Mouse (Mus musculus) heart, embryonic 16.5 days (tissue): Measurements from ENCODE around the gene Mup2. TPM values are rescaled to one million over a fixed set of nuclear protein-coding genes. Genes with fewer than 3 reads are reported as not detected.
"Not testable (repeated sequence)": the region's sequence is repeated elsewhere in the genome, so short reads cannot be mapped to it uniquely, and the experiment has no call there.

Source experiments
- ATAC-seq: fragments of 200-750 bp; cut with Nextera tagmentation; replicated peaks from 2 replicates; pipeline ENCODE4 v1.8.0; 2017; ENCODE audit warnings: moderate number of reproducible peaks; ENCODE audit not compliant: insufficient read depth, low FRiP score; ENCODE audit errors: extremely low read depth
- H3K27ac ChIP-seq: fragments of 300-500 bp; sonication (generic); 2 replicates; pipeline ENCODE4 v1.5.1; 2014; ENCODE audit warnings: mild to moderate bottlenecking, low read length, control low read depth, moderate library complexity
- H3K27me3 ChIP-seq: fragments of 300-500 bp; sonication (generic); 2 replicates; pipeline ENCODE4 v1.6.1; 2014; ENCODE audit warnings: low read length, mixed read lengths; ENCODE audit not compliant: control insufficient read depth, insufficient read depth
- H3K36me3 ChIP-seq: fragments of 300-500 bp; sonication (generic); 2 replicates; pipeline ENCODE4 v1.6.1; 2014; ENCODE audit not compliant: control insufficient read depth, insufficient read depth
- H3K4me1 ChIP-seq: fragments of 300-500 bp; sonication (generic); 2 replicates; pipeline ENCODE4 v1.6.1; 2014; ENCODE audit warnings: low read length, mixed read lengths; ENCODE audit not compliant: control insufficient read depth, insufficient read depth
- H3K4me2 ChIP-seq: fragments of 300-500 bp; sonication (generic); 2 replicates; pipeline ENCODE4 v1.6.1; 2014; ENCODE audit warnings: low read depth, mild to moderate bottlenecking, control low read depth, low read length
- H3K4me3 ChIP-seq: fragments of 300-500 bp; sonication (generic); 2 replicates; pipeline ENCODE4 v1.5.1; 2014; ENCODE audit warnings: mild to moderate bottlenecking, control low read depth, low read length
- H3K9ac ChIP-seq: fragments of 300-500 bp; sonication (generic); 2 replicates; pipeline ENCODE4 v1.6.1; 2014; ENCODE audit warnings: low read length, control low read depth
- H3K9me3 ChIP-seq: fragments of 300-500 bp; sonication (generic); replicated peaks from 2 replicates; pipeline ENCODE4 v1.6.1; 2016; ENCODE audit warnings: low read length; ENCODE audit not compliant: control insufficient read depth
- polyA plus RNA-seq: library from polyadenylated mRNA; unstranded; fragments of >200 nt; fragmentation: Nextera tagmentation; extraction: Ambion mirVana; gene quantifications from 2 replicates; pipeline ENCODE4 v1.2.1, GENCODE M21; 2015

Mup2 gene
- not detected in 2 replicates for polyA plus RNA-seq

DNA sequence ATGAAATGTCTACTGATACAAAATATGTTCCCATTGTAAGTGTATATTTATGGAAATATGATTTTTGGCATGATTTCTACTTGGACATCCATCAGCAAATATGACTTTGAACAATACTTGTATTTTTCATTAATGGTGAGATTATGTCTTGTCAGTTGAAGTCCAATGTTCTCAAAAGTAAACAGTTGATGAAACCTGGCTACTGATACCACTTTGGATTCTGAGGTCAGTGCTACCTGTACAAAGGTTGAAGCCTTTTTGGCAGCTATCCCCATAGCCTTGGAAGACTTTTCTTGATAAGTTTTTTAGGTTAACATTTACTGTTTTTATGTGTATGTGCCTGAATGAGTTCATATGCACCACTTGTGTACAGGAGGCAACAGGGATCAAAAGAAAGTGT is at the start of gene Mup2:
Gene Mup2, minus strand, starts transcription at position 101 of the 400 bp plus-strand sequence.
- not testable (repeated sequence) for H3K27me3 ChIP-seq, H3K9ac ChIP-seq, H3K36me3 ChIP-seq, H3K4me3 ChIP-seq, ATAC-seq, H3K9me3 ChIP-seq, H3K4me1 ChIP-seq, H3K27ac ChIP-seq, H3K4me2 ChIP-seq

Other genes with a start within 250 kb of the Mup2 start
- 7.5 and 13.7 TPM in 2 replicates for gene Slc46a2, start 239.2 kb downstream of the Mup2 start, polyA plus RNA-seq
- not detected in 2 replicates for gene Mup4, start 193.6 kb downstream of the Mup2 start, polyA plus RNA-seq
- not detected in 2 replicates for gene Mup6, start 190.0 kb downstream of the Mup2 start, polyA plus RNA-seq
- not detected in 2 replicates for gene Mup7, start 83.8 kb downstream of the Mup2 start, polyA plus RNA-seq
- gene Mup8, start 68.3 kb upstream of the Mup2 start, polyA plus RNA-seq: not detected in 2 replicates